Mouse (Mus musculus) hindbrain, embryonic 16.5 days (tissue): ENCODE data around the gene Sh3yl1. TPM values are rescaled to one million over a fixed set of nuclear protein-coding genes. Genes with fewer than 3 reads are reported as not detected.
A peak's percentile ranks its signal among the peaks of the same experiment; 100 is the strongest.

Experiments used
- ATAC-seq: fragments of 200-750 bp; cut with Nextera tagmentation; 2 replicates; pipeline ENCODE4 v1.8.0; 2017; ENCODE audit warnings: moderate TSS enrichment, moderate library complexity
- H3K27ac ChIP-seq: fragments of 300-500 bp; sonication (generic); 2 replicates; pipeline ENCODE4 v1.5.1; 2014; ENCODE audit warnings: low read depth, mild to moderate bottlenecking, control low read depth, low read length, moderate library complexity
- H3K27me3 ChIP-seq: fragments of 300-500 bp; sonication (generic); replicated peaks from 2 replicates; pipeline ENCODE4 v1.6.1; 2014; ENCODE audit warnings: low read length; ENCODE audit not compliant: control insufficient read depth, insufficient read depth
- H3K36me3 ChIP-seq: fragments of 300-500 bp; sonication (generic); 2 replicates; pipeline ENCODE4 v1.6.1; 2014; ENCODE audit warnings: mild to moderate bottlenecking, low read length, moderate library complexity, mixed read lengths; ENCODE audit not compliant: control insufficient read depth, insufficient read depth
- H3K4me1 ChIP-seq: fragments of 300-500 bp; sonication (generic); 2 replicates; pipeline ENCODE4 v1.6.1; 2014; ENCODE audit warnings: low read depth, low read length; ENCODE audit not compliant: control insufficient read depth, insufficient read depth
- H3K4me2 ChIP-seq: fragments of 300-500 bp; sonication (generic); 2 replicates; pipeline ENCODE4 v1.6.1; 2014; ENCODE audit warnings: mild to moderate bottlenecking, low read length, control low read depth, moderate library complexity
- H3K4me3 ChIP-seq: fragments of 300-500 bp; sonication (generic); 2 replicates; pipeline ENCODE4 v1.5.1; 2014; ENCODE audit warnings: mild to moderate bottlenecking, low read length, control low read depth, moderate library complexity
- H3K9ac ChIP-seq: fragments of 300-500 bp; sonication (generic); 2 replicates; pipeline ENCODE4 v1.6.1; 2014; ENCODE audit warnings: low read depth, mild to moderate bottlenecking, control low read depth, low read length, moderate library complexity
- H3K9me3 ChIP-seq: fragments of 300-500 bp; sonication (generic); 2 replicates; pipeline ENCODE4 v1.6.1; 2014; ENCODE audit warnings: mild to moderate bottlenecking, low read length, moderate library complexity; ENCODE audit not compliant: control insufficient read depth
- WGBS: fragments of 180-500 bp; shearing (Covaris S2); extraction: QIAGEN DNeasy Blood & Tissue Kit; methylation state at CpG from one replicate; pipeline ENCODE4 v1.1.7; 2014; 5-methylcytosine and 5-hydroxymethylcytosine counted together
- polyA plus RNA-seq: library from polyadenylated mRNA; unstranded; fragments of >200 nt; fragmentation: Nextera tagmentation; extraction: Ambion mirVana; gene quantifications from 2 replicates; pipeline ENCODE4 v1.2.1, GENCODE M21; 2015

Sh3yl1 gene
- polyA plus RNA-seq = 47.6 and 55.2 TPM in 2 replicates

- H3K4me2 ChIP-seq = peak within 1 kb of the TSS; percentile 85
- H3K4me1 ChIP-seq = peaks cover 17% of the 10 kb centered on the region
- H3K4me3 ChIP-seq = peak within 1 kb of the TSS; percentile 75
- H3K27me3 ChIP-seq = no peaks in the 10 kb centered on the region
- whole genome bisulfite sequencing = under 1% methylated on average over 52 of the region's 52 CpGs
- no peaks in the 10 kb centered on the region for H3K9me3 ChIP-seq
- peak within 1 kb of the TSS; percentile 81 for H3K27ac ChIP-seq
- H3K36me3 ChIP-seq = no peaks in the 10 kb centered on the region
- H3K9ac ChIP-seq = peak within 1 kb of the TSS; percentile 79
- peak; percentile 98 for ATAC-seq
Observed at GRCm38 (mm10) chr12:30911261-30912047, at the start of gene Sh3yl1, which contains the start of gene Acp1. TSS of gene Sh3yl1 (plus strand) at chr12:30911668. TSS of gene Acp1 (minus strand) at chr12:30911589.

- 49% methylated on average over 2 of the region's 2 CpGs for whole genome bisulfite sequencing
Observed at GRCm38 (mm10) chr12:30864347-30864746, 47.1 kb upstream of the Sh3yl1 start.

GRCm38 (mm10) chr12:30865781-30866180, 45.7 kb upstream of the Sh3yl1 start:
- no peak for ATAC-seq
- H3K27me3 ChIP-seq = no peaks in the 10 kb centered on the region
- no peaks in the 10 kb centered on the region for H3K36me3 ChIP-seq
- H3K4me2 ChIP-seq = no peak overlapping the region
- H3K4me1 ChIP-seq = no peaks in the 10 kb centered on the region
- H3K9ac ChIP-seq = no peak overlapping the region
- WGBS = 85% methylated on average over 4 of the region's 4 CpGs
- no peak overlapping the region for H3K4me3 ChIP-seq
- H3K9me3 ChIP-seq = no peaks in the 10 kb centered on the region
- H3K27ac ChIP-seq = no peak overlapping the region

More at GRCm38 (mm10) chr12:30864347-30864746, 47.1 kb upstream of the Sh3yl1 start:
- Histone ChIP-seq H3K27ac (no peak overlapping the region), H3K4me1 (no peaks in the 10 kb centered on the region), H3K9ac (no peak overlapping the region), H3K36me3 (no peaks in the 10 kb centered on the region), H3K4me3 (no peak overlapping the region), H3K27me3 (no peaks in the 10 kb centered on the region), H3K9me3 (no peaks in the 10 kb centered on the region), H3K4me2 (no peak overlapping the region)
- ATAC-seq = peak; percentile 89

GRCm38 (mm10) chr12:30879447-30879846, 32.0 kb upstream of the Sh3yl1 start:
- H3K9me3 ChIP-seq = no peaks in the 10 kb centered on the region
- 74% methylated on average over 6 of the region's 6 CpGs for WGBS
- H3K9ac ChIP-seq = no peak overlapping the region
- H3K4me2 ChIP-seq = no peak overlapping the region
- H3K27ac ChIP-seq = no peak overlapping the region
- peaks cover 9% of the 10 kb centered on the region for H3K27me3 ChIP-seq
- no peak overlapping the region for H3K4me3 ChIP-seq
- peaks cover 8% of the 10 kb centered on the region; the same call in 1 of the 2 replicates for H3K4me1 ChIP-seq
- H3K36me3 ChIP-seq = no peaks in the 10 kb centered on the region
- no peak for ATAC-seq

- peaks cover 27% of the 10 kb centered on the region for H3K27me3 ChIP-seq
- H3K9ac ChIP-seq = peak overlapping the region; percentile 62; the same call in 1 of the 2 replicates
- H3K4me2 ChIP-seq = peak overlapping the region; percentile 100
- ATAC-seq = no peak
- H3K9me3 ChIP-seq = no peaks in the 10 kb centered on the region
- H3K36me3 ChIP-seq = no peaks in the 10 kb centered on the region
- peak overlapping the region; percentile 63 for H3K4me3 ChIP-seq
- H3K4me1 ChIP-seq = peaks cover 13% of the 10 kb centered on the region; the same call in 1 of the 2 replicates
- no peak overlapping the region for H3K27ac ChIP-seq
- WGBS = 16% methylated on average over 4 of the region's 4 CpGs
Observed at GRCm38 (mm10) chr12:30883592-30883985, 27.9 kb upstream of the Sh3yl1 start.

GRCm38 (mm10) chr12:30883986-30884621, 27.4 kb upstream of the Sh3yl1 start, which contains the start of gene Alkal2:
TSS of gene Alkal2 (plus strand) at chr12:30884322.
- Histone ChIP-seq H3K9ac (peak within 1 kb of the TSS; percentile 62), H3K36me3 (no peaks in the 10 kb centered on the region), H3K4me3 (peak within 1 kb of the TSS; percentile 63), H3K4me2 (peak within 1 kb of the TSS; percentile 100), H3K27me3 (peaks cover 27% of the 10 kb centered on the region), H3K27ac (no peak within 1 kb of the TSS), H3K4me1 (peaks cover 13% of the 10 kb centered on the region; the same call in 1 of the 2 replicates), H3K9me3 (no peaks in the 10 kb centered on the region)
- WGBS = under 1% methylated on average over 57 of the region's 58 CpGs
- peak; percentile 63 for ATAC-seq

- Histone ChIP-seq H3K4me3 (peak overlapping the region; percentile 63), H3K27ac (no peak overlapping the region), H3K27me3 (peaks cover 27% of the 10 kb centered on the region), H3K9me3 (no peaks in the 10 kb centered on the region), H3K36me3 (no peaks in the 10 kb centered on the region), H3K4me2 (peak overlapping the region; percentile 100), H3K4me1 (peaks cover 13% of the 10 kb centered on the region; the same call in 1 of the 2 replicates), H3K9ac (peak overlapping the region; percentile 62)
- peak; percentile 48 for ATAC-seq
- WGBS = 8% methylated on average over 39 of the region's 39 CpGs
Observed at GRCm38 (mm10) chr12:30884622-30885230, 26.7 kb upstream of the Sh3yl1 start.

GRCm38 (mm10) chr12:30885891-30886290, 25.6 kb upstream of the Sh3yl1 start:
- H3K9ac ChIP-seq = no peak overlapping the region
- WGBS = 79% methylated on average over 6 of the region's 6 CpGs
- no peak for ATAC-seq
- no peak overlapping the region for H3K4me3 ChIP-seq
- H3K4me1 ChIP-seq = peaks cover 13% of the 10 kb centered on the region; the same call in 1 of the 2 replicates
- H3K9me3 ChIP-seq = no peaks in the 10 kb centered on the region
- no peak overlapping the region for H3K4me2 ChIP-seq
- H3K36me3 ChIP-seq = no peaks in the 10 kb centered on the region
- H3K27ac ChIP-seq = no peak overlapping the region
- H3K27me3 ChIP-seq = peaks cover 27% of the 10 kb centered on the region
